Mouse (Mus musculus): ENCODE data around the gene Gm1043. TPM values are rescaled to one million over a fixed set of nuclear protein-coding genes. Genes with fewer than 3 reads are reported as not detected.
A peak's percentile ranks its signal among the peaks of the same experiment; 100 is the strongest.

Gene Gm1043
- polyA plus RNA-seq, 1 experiment from 2014 or later, result not detected

GRCm38 (mm10) chr5:37102056-37102455 is 16.9 kb downstream of the Gm1043 start:
- WGBS, result 68% methylated on average over 6 of the region's 6 CpGs
- Histone ChIP-seq H3K4me1 (0 out of 2 replicates have a peak, but pooled peaks cover 4% of the 10 kb centered on the region), H3K9me3 (no peaks in the 10 kb centered on the region), H3K4me3 (no peak overlapping the region), H3K27ac (no peak overlapping the region), H3K27me3 (ENCODE audit: poor library complexity, severe bottlenecking) (peaks cover 11% of the 10 kb centered on the region; the same call in 1 of the 2 replicates), H3K36me3 (replicated peaks) (no peaks in the 10 kb centered on the region)
- no peak for DNase-seq (ENCODE audit: extremely low spot score, low spot score)

- no peak for DNase-seq (ENCODE audit: extremely low spot score, low spot score)
- H3K27me3 ChIP-seq (ENCODE audit: poor library complexity, severe bottlenecking), result 0 out of 2 replicates have a peak, but pooled peaks cover 4% of the 10 kb centered on the region
- no peak overlapping the region for H3K4me3 ChIP-seq
- 84% methylated on average over 23 of the region's 23 CpGs for WGBS
- no peaks in the 10 kb centered on the region for H3K9me3 ChIP-seq
- H3K4me1 ChIP-seq, result 0 out of 2 replicates have a peak, but pooled peaks cover 7% of the 10 kb centered on the region
- no peak overlapping the region for H3K27ac ChIP-seq
- H3K36me3 ChIP-seq (replicated peaks), result no peaks in the 10 kb centered on the region
These were observed 20.6 kb downstream of the Gm1043 start for GRCm38 (mm10) chr5:37105531-37106456.

GRCm38 (mm10) chr5:37107111-37107510 is 21.9 kb downstream of the Gm1043 start:
- DNase-seq (ENCODE audit: extremely low spot score, low spot score), result no peak
- Histone ChIP-seq H3K9me3 (no peaks in the 10 kb centered on the region), H3K27me3 (ENCODE audit: poor library complexity, severe bottlenecking) (no peaks in the 10 kb centered on the region), H3K36me3 (replicated peaks) (no peaks in the 10 kb centered on the region), H3K4me3 (no peak overlapping the region), H3K4me1 (0 out of 2 replicates have a peak, but pooled peaks cover 7% of the 10 kb centered on the region), H3K27ac (no peak overlapping the region)
- WGBS, result 80% methylated on average over 5 of the region's 5 CpGs

GRCm38 (mm10) chr5:37107611-37108010 is 22.4 kb downstream of the Gm1043 start:
- H3K9me3 ChIP-seq, result no peaks in the 10 kb centered on the region
- DNase-seq (ENCODE audit: extremely low spot score, low spot score), result no peak
- H3K4me1 ChIP-seq, result 0 out of 2 replicates have a peak, but pooled peaks cover 7% of the 10 kb centered on the region
- H3K4me3 ChIP-seq, result no peak overlapping the region
- no peaks in the 10 kb centered on the region for H3K36me3 ChIP-seq (replicated peaks)
- 92% methylated on average over 6 of the region's 6 CpGs for WGBS
- no peaks in the 10 kb centered on the region for H3K27me3 ChIP-seq (ENCODE audit: poor library complexity, severe bottlenecking)
- no peak overlapping the region for H3K27ac ChIP-seq

GRCm38 (mm10) chr5:37109280-37109849 is 24.2 kb downstream of the Gm1043 start:
- Histone ChIP-seq H3K4me3 (no peak overlapping the region), H3K27me3 (ENCODE audit: poor library complexity, severe bottlenecking) (no peaks in the 10 kb centered on the region), H3K36me3 (replicated peaks) (no peaks in the 10 kb centered on the region), H3K27ac (no peak overlapping the region), H3K9me3 (no peaks in the 10 kb centered on the region), H3K4me1 (0 out of 2 replicates have a peak, but pooled peaks cover 7% of the 10 kb centered on the region)
- 36% methylated on average over 6 of the region's 6 CpGs for WGBS
- peak; percentile 71 for DNase-seq (ENCODE audit: extremely low spot score, low spot score)

GRCm38 (mm10) chr5:37112389-37112788 is 27.2 kb downstream of the Gm1043 start:
- no peaks in the 10 kb centered on the region for H3K36me3 ChIP-seq (replicated peaks)
- H3K27ac ChIP-seq, result no peak overlapping the region
- no peak for DNase-seq (ENCODE audit: extremely low spot score, low spot score)
- no peak overlapping the region for H3K4me3 ChIP-seq
- 81% methylated on average over 7 of the region's 7 CpGs for WGBS
- no peaks in the 10 kb centered on the region for H3K9me3 ChIP-seq
- 0 out of 2 replicates have a peak, but pooled peaks cover 3% of the 10 kb centered on the region for H3K4me1 ChIP-seq
- H3K27me3 ChIP-seq (ENCODE audit: poor library complexity, severe bottlenecking), result no peaks in the 10 kb centered on the region

GRCm38 (mm10) chr5:37117126-37117525 is 32.0 kb downstream of the Gm1043 start:
- H3K36me3 ChIP-seq (replicated peaks), result no peaks in the 10 kb centered on the region
- H3K27ac ChIP-seq, result no peak overlapping the region
- no peak overlapping the region for H3K4me3 ChIP-seq
- DNase-seq (ENCODE audit: extremely low spot score, low spot score), result no peak
- no peaks in the 10 kb centered on the region for H3K27me3 ChIP-seq (ENCODE audit: poor library complexity, severe bottlenecking)
- no peaks in the 10 kb centered on the region for H3K4me1 ChIP-seq
- whole genome bisulfite sequencing, result 62% methylated on average over 9 of the region's 9 CpGs
- no peaks in the 10 kb centered on the region for H3K9me3 ChIP-seq

GRCm38 (mm10) chr5:37118242-37118641 is 33.1 kb downstream of the Gm1043 start:
- H3K4me1 ChIP-seq, result no peaks in the 10 kb centered on the region
- peak; percentile 23 for DNase-seq (ENCODE audit: extremely low spot score, low spot score)
- H3K9me3 ChIP-seq, result no peaks in the 10 kb centered on the region
- no peaks in the 10 kb centered on the region for H3K27me3 ChIP-seq (ENCODE audit: poor library complexity, severe bottlenecking)
- H3K27ac ChIP-seq, result no peak overlapping the region
- 65% methylated on average over 4 of the region's 4 CpGs for WGBS
- no peak overlapping the region for H3K4me3 ChIP-seq
- H3K36me3 ChIP-seq (replicated peaks), result no peaks in the 10 kb centered on the region

- no peak for DNase-seq (ENCODE audit: extremely low spot score, low spot score)
- H3K9me3 ChIP-seq, result no peaks in the 10 kb centered on the region
- H3K27me3 ChIP-seq (ENCODE audit: poor library complexity, severe bottlenecking), result no peaks in the 10 kb centered on the region
- H3K36me3 ChIP-seq (replicated peaks), result no peaks in the 10 kb centered on the region
- no peak overlapping the region for H3K4me3 ChIP-seq
- H3K27ac ChIP-seq, result no peak overlapping the region
- 89% methylated on average over 7 of the region's 7 CpGs for WGBS
- H3K4me1 ChIP-seq, result peaks cover 10% of the 10 kb centered on the region; the same call in 1 of the 2 replicates
These were observed 36.1 kb downstream of the Gm1043 start for GRCm38 (mm10) chr5:37121186-37121680.

GRCm38 (mm10) chr5:37131841-37132240 is 46.7 kb downstream of the Gm1043 start:
- Histone ChIP-seq H3K27me3 (ENCODE audit: poor library complexity, severe bottlenecking) (no peaks in the 10 kb centered on the region), H3K9me3 (no peaks in the 10 kb centered on the region), H3K4me3 (no peak overlapping the region), H3K36me3 (replicated peaks) (no peaks in the 10 kb centered on the region), H3K4me1 (no peaks in the 10 kb centered on the region), H3K27ac (no peak overlapping the region)
- no peak for DNase-seq (ENCODE audit: extremely low spot score, low spot score)
- 44% methylated on average over 4 of the region's 4 CpGs for WGBS

GRCm38 (mm10) chr5:37141745-37142144 is 56.6 kb downstream of the Gm1043 start:
- no peaks in the 10 kb centered on the region for H3K9me3 ChIP-seq
- H3K27ac ChIP-seq, result no peak overlapping the region
- no peak for DNase-seq (ENCODE audit: extremely low spot score, low spot score)
- no peaks in the 10 kb centered on the region for H3K27me3 ChIP-seq (ENCODE audit: poor library complexity, severe bottlenecking)
- no peak overlapping the region for H3K4me3 ChIP-seq
- no peaks in the 10 kb centered on the region for H3K36me3 ChIP-seq (replicated peaks)
- WGBS, result 84% methylated on average over 8 of the region's 8 CpGs
- no peaks in the 10 kb centered on the region for H3K4me1 ChIP-seq

GRCm38 (mm10) chr5:37147536-37147935 is 62.4 kb downstream of the Gm1043 start:
- Histone ChIP-seq H3K36me3 (replicated peaks) (no peaks in the 10 kb centered on the region), H3K4me1 (no peaks in the 10 kb centered on the region), H3K9me3 (no peaks in the 10 kb centered on the region), H3K4me3 (no peak overlapping the region), H3K27me3 (ENCODE audit: poor library complexity, severe bottlenecking) (no peaks in the 10 kb centered on the region), H3K27ac (no peak overlapping the region)
- whole genome bisulfite sequencing, result 14% methylated on average over 4 of the region's 4 CpGs
- DNase-seq (ENCODE audit: extremely low spot score, low spot score), result no peak

- Histone ChIP-seq H3K4me3 (no peak overlapping the region), H3K27ac (no peak overlapping the region), H3K27me3 (ENCODE audit: poor library complexity, severe bottlenecking) (no peaks in the 10 kb centered on the region), H3K4me1 (no peaks in the 10 kb centered on the region), H3K36me3 (replicated peaks) (no peaks in the 10 kb centered on the region), H3K9me3 (no peaks in the 10 kb centered on the region)
- WGBS, result 78% methylated on average over 5 of the region's 5 CpGs
- DNase-seq (ENCODE audit: extremely low spot score, low spot score), result no peak
These were observed 65.5 kb downstream of the Gm1043 start for GRCm38 (mm10) chr5:37150650-37151049.
